Mouse (Mus musculus) adrenal gland, postnatal 4 days (tissue): ENCODE data around the gene P2rx4. TPM values are rescaled to one million over a fixed set of nuclear protein-coding genes. Genes with fewer than 3 reads are reported as not detected.

Experiments used
- microRNA-seq: library from miRNA; unstranded; fragments of <30 nt; microRNA quantifications from one replicate; pipeline ENCODE4 v1.2.0, GENCODE M21; 2021
- total RNA-seq, 2 experiments: library from RNA; stranded (reverse); gene quantifications; 2 replicates each; pipeline ENCODE4 v1.2.3; 2021

The P2rx4 gene
- total RNA-seq, 2 experiments from 2014 or later, result 32.9 to 44.8 TPM

Small RNA genes within 50 kb of the gene (microRNA-seq; reads per million reads assigned to microRNA genes)
- gene Mir8115, result 0.79 reads per million

Other genes starting within 250 kb of the P2rx4 start
- 100 to 1,000 TPM; 190 to 196 TPM for gene Atp2a2, start 205.3 kb upstream of the P2rx4 start, total RNA-seq
- gene Ift81, start 93.0 kb upstream of the P2rx4 start, total RNA-seq, result 10 to 100 TPM; 20.2 to 24.3 TPM
- gene P2rx7, start 63.6 kb upstream of the P2rx4 start, total RNA-seq, result 1 to 10 TPM; 4.0 to 4.6 TPM
- 10 to 100 TPM; 31.5 to 36.3 TPM for gene Camkk2, start 71.9 kb downstream of the P2rx4 start, total RNA-seq
- gene Anapc5, start 113.8 kb downstream of the P2rx4 start, total RNA-seq, result 100 to 1,000 TPM; 308 to 320 TPM
- 10 to 100 TPM; 21.1 to 24.5 TPM for gene Rnf34, start 142.5 kb downstream of the P2rx4 start, total RNA-seq